Mouse (Mus musculus) midbrain, postnatal 0 days (tissue): ENCODE measurements around the gene Mfap1a. TPM values are rescaled to one million over a fixed set of nuclear protein-coding genes. Genes with fewer than 3 reads are reported as not detected.
"Not testable (repeated sequence)": the region's sequence is repeated elsewhere in the genome, so short reads cannot be mapped to it uniquely, and the experiment has no call there.

ENCODE experiments used
- ATAC-seq: fragments of 200-750 bp; cut with Nextera tagmentation; 2 replicates; pipeline ENCODE4 v1.8.0; 2017; ENCODE audit warnings: moderate number of reproducible peaks, mild to moderate bottlenecking, moderate TSS enrichment, moderate library complexity; ENCODE audit not compliant: low FRiP score
- DNase-seq: peaks from one replicate; pipeline ENCODE4 v3.0.0-alpha.2; 2015; ENCODE audit warnings: low spot score
- H3K27ac ChIP-seq: fragments of 300-500 bp; sonication (generic); 2 replicates; pipeline ENCODE4 v1.5.1; 2014; ENCODE audit warnings: low read depth, mild to moderate bottlenecking, low read length, mixed read lengths
- H3K27me3 ChIP-seq: fragments of 300-500 bp; sonication (generic); 2 replicates; pipeline ENCODE4 v1.6.1; 2014; ENCODE audit warnings: low read length, control low read depth, mixed read lengths; ENCODE audit not compliant: insufficient read depth
- H3K36me3 ChIP-seq: fragments of 300-500 bp; sonication (generic); 2 replicates; pipeline ENCODE4 v1.6.1; 2014; ENCODE audit warnings: low read length, control low read depth, mixed read lengths; ENCODE audit not compliant: insufficient read depth
- H3K4me1 ChIP-seq: fragments of 300-500 bp; sonication (generic); 2 replicates; pipeline ENCODE4 v1.6.1; 2014; ENCODE audit warnings: mild to moderate bottlenecking, control low read depth, antibody characterized with exemption, low read length, mixed read lengths; ENCODE audit not compliant: insufficient read depth
- H3K4me2 ChIP-seq: fragments of 300-500 bp; sonication (generic); 2 replicates; pipeline ENCODE4 v1.6.1; 2014; ENCODE audit warnings: low read depth, mild to moderate bottlenecking, low read length, mixed read lengths; ENCODE audit not compliant: poor library complexity, severe bottlenecking
- H3K4me3 ChIP-seq: fragments of 300-500 bp; sonication (generic); 2 replicates; pipeline ENCODE4 v1.5.1; 2014; ENCODE audit warnings: low read depth, mild to moderate bottlenecking, low read length, moderate library complexity
- H3K9ac ChIP-seq: fragments of 300-500 bp; sonication (generic); replicated peaks from 2 replicates; pipeline ENCODE4 v1.6.1; 2014; ENCODE audit warnings: mild to moderate bottlenecking, low read length, moderate library complexity, mixed read lengths; ENCODE audit not compliant: poor library complexity, severe bottlenecking
- H3K9me3 ChIP-seq: fragments of 300-500 bp; sonication (generic); 2 replicates; pipeline ENCODE4 v1.6.1; 2016; ENCODE audit warnings: low read length, control low read depth
- CTCF ChIP-seq: IDR thresholded peaks from 2 replicates; pipeline ENCODE4 v1.5.1; 2016; ENCODE audit warnings: antibody characterized with exemption, mild to moderate bottlenecking
- WGBS: fragments of 180-500 bp; shearing (Covaris S2); extraction: QIAGEN DNeasy Blood & Tissue Kit; methylation state at CpG from one replicate; pipeline ENCODE4 v1.1.7; 2014; 5-methylcytosine and 5-hydroxymethylcytosine counted together
- polyA plus RNA-seq: library from polyadenylated mRNA; unstranded; fragments of >200 nt; fragmentation: Nextera tagmentation; extraction: Ambion mirVana; gene quantifications from 2 replicates; pipeline ENCODE4 v1.2.1, GENCODE M21; 2015
- total RNA-seq: library from RNA; depleted of rRNA; stranded (reverse); fragments of >200 nt; gene quantifications from 2 replicates; pipeline ENCODE4 v1.2.3, GENCODE M21; 2014

Mfap1a gene
- total and polyA plus RNA-seq, 2 experiments from 2014 or later = 14.2 to 20.8 TPM

DNA sequence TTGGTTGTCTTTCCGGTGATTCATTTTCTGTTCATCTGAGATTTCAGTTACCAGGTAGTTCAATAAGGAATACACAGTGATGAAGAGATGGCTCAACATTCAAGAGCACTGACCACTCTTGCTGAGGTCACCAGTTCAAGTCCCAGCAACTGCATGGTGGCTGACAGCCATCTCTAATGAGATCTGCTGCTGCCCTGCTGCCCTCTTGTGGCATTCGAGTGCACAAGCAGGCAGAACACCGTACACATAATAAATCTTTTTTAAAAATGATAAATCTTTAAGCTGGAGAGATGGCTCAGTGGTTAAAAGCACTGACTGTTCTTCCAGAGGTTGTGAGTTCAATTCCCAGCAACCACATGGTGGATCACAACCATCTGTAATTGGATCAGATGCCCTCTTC, 26.0 kb downstream of the Mfap1a start:
- H3K9me3 ChIP-seq = no peaks in the 10 kb centered on the region
- no peaks in the 10 kb centered on the region for H3K4me1 ChIP-seq
- no peak overlapping the region for H3K4me3 ChIP-seq
- H3K36me3 ChIP-seq = no peaks in the 10 kb centered on the region
- 66% methylated on average over 3 of the region's 3 CpGs for WGBS
- H3K27ac ChIP-seq = no peak overlapping the region
- no peaks in the 10 kb centered on the region for H3K27me3 ChIP-seq
- DNase-seq = no peak
- peak; percentile 55 for TF ChIP-seq CTCF
- no peak overlapping the region for H3K9ac ChIP-seq
- no peak for ATAC-seq
- H3K4me2 ChIP-seq = no peak overlapping the region

DNA sequence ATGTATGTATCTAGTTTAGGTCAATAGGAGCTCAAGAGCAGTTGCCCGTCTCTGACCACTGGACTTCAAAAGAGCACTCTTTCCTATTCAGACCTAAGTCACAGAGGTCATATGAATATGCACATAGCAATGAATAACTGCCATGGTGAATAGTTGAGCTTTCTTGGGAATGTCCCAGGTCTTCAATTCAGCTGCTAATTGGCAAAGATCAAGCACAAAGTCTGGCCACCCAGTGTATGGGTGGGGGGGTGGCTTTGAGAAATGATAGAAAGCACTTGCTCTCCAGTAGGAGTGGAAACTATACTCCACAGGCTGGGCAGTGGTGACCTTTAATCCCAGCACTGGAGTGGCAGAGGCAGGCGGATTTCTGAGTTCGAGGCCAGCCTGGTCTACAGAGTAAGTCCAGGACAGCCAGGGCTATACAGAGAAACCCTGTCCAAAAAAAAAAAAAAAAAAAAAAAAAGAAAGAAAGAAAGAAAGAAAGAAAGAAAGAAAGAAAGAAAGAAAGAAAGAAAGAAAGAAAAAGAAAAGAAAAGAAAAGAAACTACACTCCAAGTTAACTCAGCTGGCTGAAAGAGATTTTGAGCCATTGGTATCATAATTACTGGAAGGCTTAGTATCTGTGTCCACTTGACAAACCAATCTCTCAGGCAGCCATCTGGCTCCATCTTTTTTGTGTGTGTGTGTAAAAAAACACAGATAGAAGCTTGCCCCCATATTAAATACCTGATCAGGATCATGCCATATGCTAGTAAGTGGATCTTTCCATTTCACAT, 28.8 kb downstream of the Mfap1a start:
- Histone ChIP-seq H3K27ac (no peak overlapping the region), H3K27me3 (no peaks in the 10 kb centered on the region), H3K4me2 (no peak overlapping the region), H3K9ac (no peak overlapping the region), H3K4me1 (no peaks in the 10 kb centered on the region), H3K36me3 (no peaks in the 10 kb centered on the region), H3K4me3 (no peak overlapping the region), H3K9me3 (no peaks in the 10 kb centered on the region)
- 78% methylated on average over 3 of the region's 3 CpGs for WGBS
- no peak for ATAC-seq
- no peak for DNase-seq
- TF ChIP-seq CTCF = no peak

DNA sequence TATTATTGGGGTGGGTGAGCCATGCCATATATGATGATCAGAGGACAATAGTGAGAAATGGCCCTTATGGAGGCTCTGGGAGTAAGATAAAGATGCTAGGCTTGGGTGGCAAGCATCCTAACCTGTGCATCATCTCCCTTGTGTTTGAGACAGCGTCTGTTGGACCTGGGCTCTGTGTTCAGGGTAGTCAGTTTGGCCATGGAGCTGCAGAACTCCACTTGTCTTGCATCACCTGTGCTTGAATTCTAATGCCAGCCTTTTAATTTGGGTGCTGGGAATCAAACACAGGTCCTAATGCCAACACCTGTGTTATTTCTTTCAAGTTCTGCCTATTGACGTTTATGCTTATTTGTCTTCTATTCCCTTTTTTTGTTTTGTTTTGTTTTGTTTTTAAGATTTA, 31.2 kb downstream of the Mfap1a start:
- not testable (repeated sequence) for H3K9me3 ChIP-seq, H3K4me3 ChIP-seq, H3K9ac ChIP-seq, H3K27ac ChIP-seq, ATAC-seq, H3K27me3 ChIP-seq, H3K4me2 ChIP-seq, H3K4me1 ChIP-seq, H3K36me3 ChIP-seq, DNase-seq
- WGBS = 99% methylated on average over 2 of the region's 2 CpGs

DNA sequence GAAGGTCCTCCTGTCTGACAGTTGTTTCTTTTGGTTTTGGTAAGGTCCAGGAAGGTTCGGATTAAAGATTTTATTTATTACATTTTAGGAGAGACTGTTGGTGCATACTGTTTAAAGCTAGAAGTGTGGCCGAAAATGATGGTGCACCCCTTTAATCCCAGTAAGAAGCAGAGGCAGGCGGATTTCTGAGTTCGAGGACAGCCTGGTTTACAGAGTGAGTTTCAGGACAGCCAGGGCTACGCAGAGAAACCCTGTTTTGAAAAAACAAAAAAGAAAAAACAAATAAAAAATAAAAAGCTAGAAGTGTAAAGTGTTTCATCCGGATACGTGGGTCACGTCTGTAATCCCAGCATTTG, 32.3 kb downstream of the Mfap1a start:
- Histone ChIP-seq H3K4me1 (no peaks in the 10 kb centered on the region), H3K4me3 (peak overlapping the region; percentile 51), H3K36me3 (no peaks in the 10 kb centered on the region), H3K27me3 (no peaks in the 10 kb centered on the region), H3K9me3 (no peaks in the 10 kb centered on the region), H3K9ac (no peak overlapping the region; the same call in 1 of the 2 replicates), H3K4me2 (peak overlapping the region; percentile 57), H3K27ac (0 out of 2 replicates have a peak overlapping the region, but pooled peaks have one; percentile 47)
- ATAC-seq (peak; percentile 62), DNase-seq (no peak)
- 36% methylated on average over 8 of the region's 8 CpGs for WGBS
- no peak for TF ChIP-seq CTCF

DNA sequence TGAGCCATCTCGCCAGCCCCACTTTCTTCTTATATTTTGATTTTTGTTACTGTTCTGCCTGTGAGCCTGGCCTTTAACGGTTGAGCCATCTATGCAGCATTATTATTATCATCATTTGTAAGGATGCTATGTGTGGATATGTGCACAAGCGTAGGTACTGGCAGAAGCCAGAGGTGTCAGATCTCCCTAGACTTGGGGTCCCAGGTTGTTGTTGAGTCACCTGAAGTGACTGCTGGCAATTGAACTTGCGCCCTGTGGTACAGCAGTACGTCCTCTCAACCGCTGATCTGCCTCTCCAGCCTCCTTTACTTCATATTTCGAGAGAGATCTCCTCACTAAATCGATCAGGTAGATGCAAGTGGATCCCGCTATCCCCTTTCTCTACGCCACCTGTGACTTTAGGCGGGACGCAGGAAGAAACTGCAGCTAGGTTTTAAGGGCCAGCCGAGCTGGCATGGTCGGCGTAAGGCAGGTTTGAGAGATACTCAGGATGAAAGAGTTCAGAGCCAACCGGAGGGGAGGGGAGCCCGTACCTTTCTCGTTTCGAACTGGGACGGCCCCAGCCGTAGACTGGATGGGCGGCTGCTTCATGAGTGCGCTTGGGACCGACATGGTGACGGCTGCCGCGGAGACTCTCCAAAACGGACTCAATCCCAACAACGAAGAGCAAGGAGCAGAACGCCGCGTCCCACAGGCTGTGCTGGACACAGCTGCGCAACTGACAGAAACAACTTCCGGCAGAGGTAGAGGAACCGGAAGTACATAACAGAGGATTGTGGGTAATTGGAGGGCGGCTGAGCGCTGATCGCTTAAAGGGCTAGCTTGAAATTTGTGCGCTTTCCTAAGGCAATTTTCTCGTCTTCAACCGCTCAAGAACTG, 32.9 kb downstream of the Mfap1a start, which contains the start of gene Mfap1b:
Gene Mfap1b (minus strand): TSS at position 767 of the 879 bp plus-strand sequence.
- ATAC-seq (peak; percentile 92), DNase-seq (peak; percentile 95)
- WGBS = 9% methylated on average over 35 of the region's 41 CpGs
- not testable (repeated sequence) for H3K27me3 ChIP-seq, H3K4me1 ChIP-seq, H3K36me3 ChIP-seq, H3K9me3 ChIP-seq
- Histone ChIP-seq H3K4me2 (peak within 1 kb of the TSS; percentile 57), H3K27ac (0 out of 2 replicates have a peak within 1 kb of the TSS, but pooled peaks have one; percentile 47), H3K9ac (peak within 1 kb of the TSS; percentile 57; the same call in 1 of the 2 replicates), H3K4me3 (peak within 1 kb of the TSS; percentile 51)

DNA sequence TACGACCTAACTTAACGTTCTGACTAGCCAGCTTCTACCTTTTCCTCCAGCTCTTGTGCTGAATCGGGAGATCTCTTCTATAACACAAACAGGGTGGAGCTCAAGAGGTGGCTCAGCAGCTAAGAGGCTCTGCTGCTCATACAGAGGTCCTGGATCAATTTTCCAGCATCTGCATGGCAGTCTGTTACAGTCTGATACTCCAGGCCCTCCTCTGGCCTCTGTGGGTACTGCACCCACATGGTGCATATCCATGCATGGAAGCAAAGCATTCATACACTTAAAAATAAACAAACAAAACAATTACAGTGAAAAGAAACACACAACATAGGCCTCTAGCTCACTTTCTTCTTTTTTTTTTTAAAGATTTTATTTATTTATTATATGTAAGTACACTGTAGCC, 33.7 kb downstream of the Mfap1a start:
- not testable (repeated sequence) for H3K9me3 ChIP-seq, H3K9ac ChIP-seq, H3K36me3 ChIP-seq, H3K27ac ChIP-seq, H3K4me3 ChIP-seq, DNase-seq, H3K27me3 ChIP-seq, H3K4me2 ChIP-seq, ATAC-seq, H3K4me1 ChIP-seq
- WGBS = 93% methylated on average over 3 of the region's 3 CpGs

DNA sequence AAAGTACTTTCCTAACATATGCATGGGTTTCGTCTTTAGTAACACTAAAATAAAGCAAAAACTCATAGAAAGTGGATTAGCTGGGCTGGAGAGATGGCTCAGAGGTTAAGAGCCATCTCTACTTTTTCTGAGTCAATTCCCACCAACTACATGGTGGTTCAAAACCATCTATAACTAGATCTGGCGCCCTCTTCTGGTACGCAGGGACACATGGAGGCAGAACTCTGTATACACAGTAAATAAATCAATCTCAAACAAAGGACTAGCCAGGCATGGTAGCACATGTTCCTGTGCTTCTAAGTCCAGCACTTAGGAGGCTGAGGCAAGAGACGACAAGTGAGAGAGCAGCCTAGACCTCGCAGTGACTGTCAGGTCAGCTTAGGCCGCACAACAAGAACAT, 37.5 kb downstream of the Mfap1a start:
- not testable (repeated sequence) for H3K27ac ChIP-seq, H3K27me3 ChIP-seq, H3K4me1 ChIP-seq, DNase-seq, H3K36me3 ChIP-seq, ATAC-seq, H3K4me2 ChIP-seq, H3K9me3 ChIP-seq, H3K4me3 ChIP-seq, H3K9ac ChIP-seq
- WGBS = 71% methylated on average over 1 of the region's 6 CpGs
